Mouse (Mus musculus) midbrain, postnatal 0 days (tissue): ENCODE data around the gene Wrnip1. TPM values are rescaled to one million over a fixed set of nuclear protein-coding genes. Genes with fewer than 3 reads are reported as not detected.

ENCODE experiments used
- ATAC-seq: fragments of 200-750 bp; cut with Nextera tagmentation; 2 replicates; pipeline ENCODE4 v1.8.0; 2017; ENCODE audit warnings: moderate number of reproducible peaks, mild to moderate bottlenecking, moderate TSS enrichment, moderate library complexity; ENCODE audit not compliant: low FRiP score
- DNase-seq: peaks from one replicate; pipeline ENCODE4 v3.0.0-alpha.2; 2015; ENCODE audit warnings: low spot score
- H3K27ac ChIP-seq: fragments of 300-500 bp; sonication (generic); 2 replicates; pipeline ENCODE4 v1.5.1; 2014; ENCODE audit warnings: low read depth, mild to moderate bottlenecking, low read length, mixed read lengths
- H3K27me3 ChIP-seq: fragments of 300-500 bp; sonication (generic); 2 replicates; pipeline ENCODE4 v1.6.1; 2014; ENCODE audit warnings: low read length, control low read depth, mixed read lengths; ENCODE audit not compliant: insufficient read depth
- H3K36me3 ChIP-seq: fragments of 300-500 bp; sonication (generic); 2 replicates; pipeline ENCODE4 v1.6.1; 2014; ENCODE audit warnings: low read length, control low read depth, mixed read lengths; ENCODE audit not compliant: insufficient read depth
- H3K4me1 ChIP-seq: fragments of 300-500 bp; sonication (generic); 2 replicates; pipeline ENCODE4 v1.6.1; 2014; ENCODE audit warnings: mild to moderate bottlenecking, control low read depth, antibody characterized with exemption, low read length, mixed read lengths; ENCODE audit not compliant: insufficient read depth
- H3K4me2 ChIP-seq: fragments of 300-500 bp; sonication (generic); 2 replicates; pipeline ENCODE4 v1.6.1; 2014; ENCODE audit warnings: low read depth, mild to moderate bottlenecking, low read length, mixed read lengths; ENCODE audit not compliant: poor library complexity, severe bottlenecking
- H3K4me3 ChIP-seq: fragments of 300-500 bp; sonication (generic); 2 replicates; pipeline ENCODE4 v1.5.1; 2014; ENCODE audit warnings: low read depth, mild to moderate bottlenecking, low read length, moderate library complexity
- H3K9ac ChIP-seq: fragments of 300-500 bp; sonication (generic); replicated peaks from 2 replicates; pipeline ENCODE4 v1.6.1; 2014; ENCODE audit warnings: mild to moderate bottlenecking, low read length, moderate library complexity, mixed read lengths; ENCODE audit not compliant: poor library complexity, severe bottlenecking
- H3K9me3 ChIP-seq: fragments of 300-500 bp; sonication (generic); 2 replicates; pipeline ENCODE4 v1.6.1; 2016; ENCODE audit warnings: low read length, control low read depth
- CTCF ChIP-seq: IDR thresholded peaks from 2 replicates; pipeline ENCODE4 v1.5.1; 2016; ENCODE audit warnings: antibody characterized with exemption, mild to moderate bottlenecking
- WGBS: fragments of 180-500 bp; shearing (Covaris S2); extraction: QIAGEN DNeasy Blood & Tissue Kit; methylation state at CpG from one replicate; pipeline ENCODE4 v1.1.7; 2014; 5-methylcytosine and 5-hydroxymethylcytosine counted together
- polyA plus RNA-seq: library from polyadenylated mRNA; unstranded; fragments of >200 nt; fragmentation: Nextera tagmentation; extraction: Ambion mirVana; gene quantifications from 2 replicates; pipeline ENCODE4 v1.2.1, GENCODE M21; 2015
- total RNA-seq: library from RNA; depleted of rRNA; stranded (reverse); fragments of >200 nt; gene quantifications from 2 replicates; pipeline ENCODE4 v1.2.3, GENCODE M21; 2014; rRNA removed

Wrnip1 gene
- total RNA-seq: 73.8 and 84.0 TPM in 2 replicates
- 31.2 and 33.6 TPM in 2 replicates for polyA plus RNA-seq

DNA sequence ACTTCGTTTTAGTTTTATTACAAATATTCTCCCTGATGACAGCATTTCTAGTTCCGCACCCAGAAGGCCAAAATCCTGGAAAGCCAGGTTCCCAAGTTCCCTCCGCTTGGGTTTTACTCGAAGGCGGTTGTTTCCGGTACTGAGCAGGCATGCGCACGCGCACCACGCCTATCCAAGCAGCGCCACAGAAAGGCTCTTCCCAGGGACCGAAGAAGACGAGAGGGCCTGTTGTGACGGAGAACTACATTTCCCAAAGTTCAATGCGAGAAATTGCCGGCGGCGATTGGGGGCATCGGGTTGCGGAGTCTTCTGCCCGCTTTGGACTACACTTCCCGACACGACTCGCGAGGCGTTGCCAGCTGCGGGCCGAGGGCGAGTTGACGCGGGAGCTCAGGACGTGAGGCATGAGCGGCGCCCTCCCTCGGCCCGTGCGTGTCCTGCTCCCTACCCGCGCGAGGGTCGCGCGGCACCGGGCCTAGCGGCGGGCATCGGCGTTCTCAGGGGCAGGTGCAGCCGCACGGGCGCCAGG is at the start of gene Wrnip1:
Gene Wrnip1, plus strand, starts transcription at position 346 of the 529 bp plus-strand sequence.
- ATAC-seq (peak; percentile 99), DNase-seq (peak; percentile 100)
- under 1% methylated on average over 48 of the region's 51 CpGs for WGBS
- Histone ChIP-seq H3K27ac (peak within 1 kb of the TSS; percentile 94), H3K4me1 (peaks cover 8% of the 10 kb centered on the region), H3K9ac (peak within 1 kb of the TSS; percentile 95), H3K9me3 (no peaks in the 10 kb centered on the region), H3K4me3 (peak within 1 kb of the TSS; percentile 93), H3K4me2 (peak within 1 kb of the TSS; percentile 74), H3K36me3 (peaks cover 7% of the 10 kb centered on the region), H3K27me3 (no peaks in the 10 kb centered on the region)
- peak; percentile 71 for TF ChIP-seq CTCF

GRCm38 (mm10) chr13:32752066-32752657 is 49.7 kb upstream of the Wrnip1 start:
- Histone ChIP-seq H3K4me2 (no peak overlapping the region), H3K27me3 (no peaks in the 10 kb centered on the region), H3K36me3 (no peaks in the 10 kb centered on the region), H3K27ac (no peak overlapping the region), H3K4me1 (no peaks in the 10 kb centered on the region), H3K9me3 (no peaks in the 10 kb centered on the region), H3K9ac (no peak overlapping the region), H3K4me3 (no peak overlapping the region)
- no peak for TF ChIP-seq CTCF
- 63% methylated on average over 4 of the region's 4 CpGs for WGBS
- DNase-seq (no peak), ATAC-seq (no peak)

DNA sequence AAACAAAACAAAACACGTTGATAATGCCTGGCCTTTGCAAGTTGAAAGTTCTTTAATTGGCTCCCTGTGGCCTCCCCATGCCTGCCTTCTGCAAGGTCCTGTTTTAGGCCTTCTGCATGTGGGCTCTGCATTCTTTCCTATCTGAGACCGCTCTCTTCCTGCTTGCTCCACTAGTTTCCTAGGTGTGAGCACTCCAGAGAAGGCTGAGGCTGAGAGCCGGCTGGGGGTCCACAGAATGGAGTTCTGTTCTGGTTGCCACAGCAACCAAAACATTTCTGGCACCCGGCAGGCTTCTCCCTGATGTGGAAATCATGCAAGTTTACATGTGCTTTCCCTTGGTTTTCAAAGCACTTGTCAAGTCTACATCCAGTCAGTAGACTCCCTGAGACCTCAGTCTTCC is 42.8 kb upstream of the Wrnip1 start:
- H3K36me3 ChIP-seq: no peaks in the 10 kb centered on the region
- H3K4me2 ChIP-seq: no peak overlapping the region
- H3K4me1 ChIP-seq: peaks cover 5% of the 10 kb centered on the region; the same call in 1 of the 2 replicates
- no peak for TF ChIP-seq CTCF
- peak; percentile 60 for DNase-seq
- H3K4me3 ChIP-seq: no peak overlapping the region
- H3K27ac ChIP-seq: peak overlapping the region; percentile 43; the same call in 1 of the 2 replicates
- no peaks in the 10 kb centered on the region for H3K27me3 ChIP-seq
- no peaks in the 10 kb centered on the region for H3K9me3 ChIP-seq
- 5% methylated on average over 4 of the region's 4 CpGs for WGBS
- ATAC-seq: peak; percentile 67
- no peak overlapping the region for H3K9ac ChIP-seq

GRCm38 (mm10) chr13:32760795-32761194 is 41.0 kb upstream of the Wrnip1 start:
- Histone ChIP-seq H3K36me3 (no peaks in the 10 kb centered on the region), H3K4me1 (peaks cover 5% of the 10 kb centered on the region; the same call in 1 of the 2 replicates), H3K9me3 (no peaks in the 10 kb centered on the region), H3K27ac (no peak overlapping the region), H3K4me3 (no peak overlapping the region), H3K4me2 (no peak overlapping the region), H3K27me3 (no peaks in the 10 kb centered on the region), H3K9ac (no peak overlapping the region)
- DNase-seq (no peak), ATAC-seq (no peak)
- TF ChIP-seq CTCF: no peak
- 73% methylated on average over 2 of the region's 2 CpGs for WGBS

GRCm38 (mm10) chr13:32763141-32763540 is 38.7 kb upstream of the Wrnip1 start:
- TF ChIP-seq CTCF: no peak
- Histone ChIP-seq H3K9ac (no peak overlapping the region), H3K4me2 (no peak overlapping the region), H3K4me1 (peaks cover 5% of the 10 kb centered on the region; the same call in 1 of the 2 replicates), H3K36me3 (no peaks in the 10 kb centered on the region), H3K9me3 (no peaks in the 10 kb centered on the region), H3K4me3 (no peak overlapping the region), H3K27ac (no peak overlapping the region), H3K27me3 (no peaks in the 10 kb centered on the region)
- 82% methylated on average over 3 of the region's 3 CpGs for WGBS
- no peak for DNase-seq
- no peak for ATAC-seq

- no peak overlapping the region for H3K27ac ChIP-seq
- 31% methylated on average over 7 of the region's 7 CpGs for WGBS
- DNase-seq (peak; percentile 3), ATAC-seq (no peak)
- no peaks in the 10 kb centered on the region for H3K4me1 ChIP-seq
- H3K9me3 ChIP-seq: no peaks in the 10 kb centered on the region
- H3K9ac ChIP-seq: no peak overlapping the region
- H3K4me2 ChIP-seq: no peak overlapping the region
- H3K27me3 ChIP-seq: no peaks in the 10 kb centered on the region
- no peak for TF ChIP-seq CTCF
- H3K4me3 ChIP-seq: no peak overlapping the region
- H3K36me3 ChIP-seq: no peaks in the 10 kb centered on the region
These were observed 37.4 kb upstream of the Wrnip1 start for GRCm38 (mm10) chr13:32764448-32764847.
